Mouse (Mus musculus): ENCODE data around the gene Mical3. TPM values are rescaled to one million over a fixed set of nuclear protein-coding genes. Genes with fewer than 3 reads are reported as not detected.
A peak's percentile ranks its signal among the peaks of the same experiment; 100 is the strongest.

Gene Mical3
- polyA plus RNA-seq, 2 experiments, result 13.3 to 17.3 TPM

DNA sequence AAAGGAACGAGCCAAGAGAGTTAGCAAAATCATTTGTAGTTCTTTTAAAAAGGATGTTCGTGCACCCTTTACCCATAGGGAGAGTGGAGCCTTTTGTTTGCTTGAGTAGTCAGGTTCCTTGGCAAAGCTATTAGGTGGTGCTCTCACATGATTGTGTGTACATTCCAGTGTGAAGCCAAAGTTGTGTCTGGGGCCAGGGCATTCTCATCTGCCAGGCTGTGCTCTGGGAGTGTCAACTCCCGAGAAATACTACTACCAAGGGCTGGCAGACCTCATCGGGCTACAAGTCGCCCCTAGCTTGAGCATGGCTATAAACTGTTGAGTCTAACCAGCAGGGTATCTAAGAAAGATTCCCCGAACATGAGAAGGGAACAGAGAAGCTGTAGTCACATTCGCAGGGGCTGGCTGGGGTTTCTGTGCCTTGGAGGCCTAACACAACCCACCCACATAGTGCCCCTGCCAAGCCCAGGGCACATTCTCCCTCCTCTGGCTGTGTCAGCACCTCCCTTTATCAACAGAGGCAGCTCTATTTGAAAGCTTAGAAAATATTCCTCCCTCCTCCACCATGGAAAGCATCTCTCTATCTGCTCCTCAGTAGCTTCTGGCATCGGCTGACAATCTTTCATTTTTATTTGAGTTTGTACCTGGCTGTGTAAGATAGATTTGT is 130.8 kb downstream of the Mical3 start:
- Histone ChIP-seq H3K4me2 (replicated peaks; ENCODE audit: low read depth, low read length, severe bottlenecking) (no peak overlapping the region), H3K4me1 (ENCODE audit: control insufficient read depth, insufficient read depth, low read length) (peaks cover 7% of the 10 kb centered on the region; the same call in 1 of the 2 replicates), H3K36me3 (ENCODE audit: control insufficient read depth, insufficient read depth, low read length) (peaks cover 16% of the 10 kb centered on the region), H3K27ac (replicated peaks; ENCODE audit: low read depth, low read length) (no peak overlapping the region), H3K9me3 (ENCODE audit: control insufficient read depth, low read length) (no peaks in the 10 kb centered on the region), H3K27me3 (ENCODE audit: control insufficient read depth, insufficient read depth, low read length) (no peaks in the 10 kb centered on the region), H3K9ac (ENCODE audit: low read depth, low read length, severe bottlenecking) (no peak overlapping the region), H3K4me3 (replicated peaks; ENCODE audit: low read length) (no peak overlapping the region)
- DNase-seq (ENCODE audit: low spot score) (no peak), ATAC-seq (ENCODE audit: low FRiP score, low read depth) (no peak)
- 80% methylated on average over 8 of the region's 8 CpGs for WGBS
- TF ChIP-seq POLR2A (IDR thresholded peaks at IDR 0.05; ENCODE audit: borderline replicate concordance, extremely low read depth, insufficient read depth, insufficient read length), result no peak

DNA sequence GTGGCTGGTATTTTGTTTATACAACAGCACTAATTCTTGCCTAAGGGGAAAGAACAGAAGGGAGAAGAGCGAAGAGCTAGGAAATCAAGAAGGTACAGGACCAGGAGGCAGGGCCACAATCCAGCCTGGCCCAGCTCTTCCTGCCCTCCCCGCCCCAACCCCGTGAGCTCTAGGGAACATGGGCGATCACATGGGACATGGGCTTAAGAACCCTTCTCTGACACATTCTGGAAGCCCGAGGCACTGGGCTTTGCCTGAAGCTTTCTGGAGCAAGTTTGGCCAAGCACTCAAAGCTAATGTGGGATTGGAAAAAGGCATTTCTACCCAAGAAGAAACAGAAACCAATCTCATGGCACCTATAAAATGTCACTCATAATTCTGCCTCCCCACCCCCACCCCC is 131.7 kb downstream of the Mical3 start:
- Histone ChIP-seq H3K9me3 (ENCODE audit: control insufficient read depth, low read length) (no peaks in the 10 kb centered on the region), H3K36me3 (ENCODE audit: control insufficient read depth, insufficient read depth, low read length) (peaks cover 16% of the 10 kb centered on the region), H3K4me1 (ENCODE audit: control insufficient read depth, insufficient read depth, low read length) (peaks cover 7% of the 10 kb centered on the region; the same call in 1 of the 2 replicates), H3K4me3 (replicated peaks; ENCODE audit: low read length) (no peak overlapping the region), H3K4me2 (replicated peaks; ENCODE audit: low read depth, low read length, severe bottlenecking) (no peak overlapping the region), H3K9ac (ENCODE audit: low read depth, low read length, severe bottlenecking) (no peak overlapping the region), H3K27ac (replicated peaks; ENCODE audit: low read depth, low read length) (0 out of 2 replicates have a peak overlapping the region, but pooled peaks have one; percentile 20), H3K27me3 (ENCODE audit: control insufficient read depth, insufficient read depth, low read length) (no peaks in the 10 kb centered on the region)
- 69% methylated on average over 5 of the region's 5 CpGs for WGBS
- ATAC-seq (ENCODE audit: low FRiP score, low read depth) (no peak), DNase-seq (ENCODE audit: low spot score) (no peak)
- no peak for TF ChIP-seq POLR2A (IDR thresholded peaks at IDR 0.05; ENCODE audit: borderline replicate concordance, extremely low read depth, insufficient read depth, insufficient read length)

DNA sequence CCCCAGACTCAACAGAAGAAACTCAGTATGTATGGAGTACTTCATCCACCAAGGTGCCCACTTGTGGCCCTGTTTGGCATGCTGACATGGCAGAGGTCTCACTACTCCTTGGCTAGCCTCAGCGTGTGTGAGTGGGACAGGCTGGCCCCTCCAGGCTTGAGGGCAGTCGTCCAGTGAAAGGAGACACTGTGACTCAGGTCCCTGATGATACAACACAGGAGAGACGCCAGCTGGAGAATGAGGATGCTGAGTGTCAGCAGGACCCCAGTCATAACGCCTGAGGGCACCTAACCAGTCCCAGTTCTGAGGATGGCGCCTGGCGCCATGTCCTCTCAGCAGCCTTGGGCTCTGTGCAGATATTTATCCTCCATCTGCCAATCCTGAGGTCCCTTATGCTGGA is 134.2 kb downstream of the Mical3 start:
- Histone ChIP-seq H3K4me2 (replicated peaks; ENCODE audit: low read depth, low read length, severe bottlenecking) (no peak overlapping the region), H3K9ac (ENCODE audit: low read depth, low read length, severe bottlenecking) (no peak overlapping the region), H3K4me3 (replicated peaks; ENCODE audit: low read length) (no peak overlapping the region), H3K27ac (replicated peaks; ENCODE audit: low read depth, low read length) (no peak overlapping the region), H3K27me3 (ENCODE audit: control insufficient read depth, insufficient read depth, low read length) (no peaks in the 10 kb centered on the region), H3K36me3 (ENCODE audit: control insufficient read depth, insufficient read depth, low read length) (peaks cover 8% of the 10 kb centered on the region; the same call in 1 of the 2 replicates), H3K9me3 (ENCODE audit: control insufficient read depth, low read length) (no peaks in the 10 kb centered on the region), H3K4me1 (ENCODE audit: control insufficient read depth, insufficient read depth, low read length) (peaks cover 7% of the 10 kb centered on the region; the same call in 1 of the 2 replicates)
- 82% methylated on average over 6 of the region's 6 CpGs for WGBS
- no peak for TF ChIP-seq POLR2A (IDR thresholded peaks at IDR 0.05; ENCODE audit: borderline replicate concordance, extremely low read depth, insufficient read depth, insufficient read length)
- ATAC-seq (ENCODE audit: low FRiP score, low read depth) (no peak), DNase-seq (ENCODE audit: low spot score) (no peak)

DNA sequence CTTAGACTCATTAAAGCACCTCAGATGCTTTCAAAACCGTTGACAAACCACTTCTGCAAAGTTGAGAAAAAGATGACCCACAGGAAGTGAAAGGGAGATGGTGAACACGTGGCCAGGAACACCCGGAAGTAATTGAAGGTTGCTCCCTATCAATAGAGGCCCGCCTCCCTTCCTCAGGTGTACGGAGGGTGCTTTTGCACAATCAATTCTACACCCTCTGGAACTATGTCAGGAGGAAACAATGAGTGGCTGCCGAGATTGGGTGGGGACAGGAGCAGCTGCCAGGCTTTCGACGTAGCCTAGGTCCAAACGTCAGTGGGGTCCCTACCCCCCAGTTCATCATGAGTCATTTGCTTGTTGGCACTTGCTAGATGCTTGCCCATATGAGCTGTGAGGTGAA is 135.3 kb downstream of the Mical3 start:
- Histone ChIP-seq H3K4me1 (ENCODE audit: control insufficient read depth, insufficient read depth, low read length) (peaks cover 7% of the 10 kb centered on the region; the same call in 1 of the 2 replicates), H3K27ac (replicated peaks; ENCODE audit: low read depth, low read length) (no peak overlapping the region), H3K36me3 (ENCODE audit: control insufficient read depth, insufficient read depth, low read length) (no peaks in the 10 kb centered on the region; the same call in 1 of the 2 replicates), H3K4me3 (replicated peaks; ENCODE audit: low read length) (no peak overlapping the region), H3K27me3 (ENCODE audit: control insufficient read depth, insufficient read depth, low read length) (no peaks in the 10 kb centered on the region), H3K4me2 (replicated peaks; ENCODE audit: low read depth, low read length, severe bottlenecking) (no peak overlapping the region), H3K9me3 (ENCODE audit: control insufficient read depth, low read length) (no peaks in the 10 kb centered on the region), H3K9ac (ENCODE audit: low read depth, low read length, severe bottlenecking) (no peak overlapping the region)
- no peak for TF ChIP-seq POLR2A (IDR thresholded peaks at IDR 0.05; ENCODE audit: borderline replicate concordance, extremely low read depth, insufficient read depth, insufficient read length)
- ATAC-seq (ENCODE audit: low FRiP score, low read depth) (no peak), DNase-seq (ENCODE audit: low spot score) (no peak)
- WGBS, result 87% methylated on average over 9 of the region's 9 CpGs

DNA sequence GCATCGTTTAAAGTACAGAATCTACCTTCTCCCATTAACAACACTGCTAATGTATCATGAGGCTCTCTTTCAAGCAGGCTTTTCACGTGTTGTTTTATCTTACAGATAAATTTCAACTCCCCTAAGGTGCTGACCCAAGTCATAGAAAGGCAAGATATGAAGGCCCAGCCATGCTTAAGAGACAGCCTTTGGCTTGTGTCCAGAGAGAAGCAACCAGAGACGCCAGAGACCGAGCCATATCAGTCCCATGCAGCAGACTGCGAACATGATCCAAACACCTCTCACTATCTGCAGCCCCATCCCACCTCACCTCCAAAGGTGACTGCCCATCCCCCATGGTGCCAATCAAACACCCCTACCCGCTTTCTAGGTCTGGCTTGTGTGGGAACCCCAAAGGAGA is 138.9 kb downstream of the Mical3 start:
- Histone ChIP-seq H3K36me3 (ENCODE audit: control insufficient read depth, insufficient read depth, low read length) (no peaks in the 10 kb centered on the region), H3K27ac (replicated peaks; ENCODE audit: low read depth, low read length) (no peak overlapping the region), H3K4me3 (replicated peaks; ENCODE audit: low read length) (no peak overlapping the region), H3K27me3 (ENCODE audit: control insufficient read depth, insufficient read depth, low read length) (no peaks in the 10 kb centered on the region), H3K4me1 (ENCODE audit: control insufficient read depth, insufficient read depth, low read length) (peaks cover 3% of the 10 kb centered on the region; the same call in 1 of the 2 replicates), H3K9ac (ENCODE audit: low read depth, low read length, severe bottlenecking) (no peak overlapping the region), H3K9me3 (ENCODE audit: control insufficient read depth, low read length) (no peaks in the 10 kb centered on the region), H3K4me2 (replicated peaks; ENCODE audit: low read depth, low read length, severe bottlenecking) (no peak overlapping the region)
- ATAC-seq (ENCODE audit: low FRiP score, low read depth) (no peak), DNase-seq (ENCODE audit: low spot score) (no peak)
- TF ChIP-seq POLR2A (IDR thresholded peaks at IDR 0.05; ENCODE audit: borderline replicate concordance, extremely low read depth, insufficient read depth, insufficient read length), result no peak
- 79% methylated on average over 6 of the region's 6 CpGs for WGBS

All from limb, embryonic 14.5 days (tissue).